Mouse (Mus musculus) heart, adult 2 months (tissue): Measurements from ENCODE around the gene Rpap1.

Source experiments
- CTCF ChIP-seq: fragments of 200-600 bp; IDR thresholded peaks from 2 replicates; pipeline ENCODE4 v1.8.1; 2022; ENCODE audit warnings: antibody characterized with exemption, mild to moderate bottlenecking, moderate library complexity
- EP300 ChIP-seq: fragments of 200-500 bp; IDR thresholded peaks from 2 replicates; pipeline ENCODE4 v1.6.1; 2011; ENCODE audit warnings: low read depth, low read length, control low read depth; ENCODE audit not compliant: insufficient read depth

DNA sequence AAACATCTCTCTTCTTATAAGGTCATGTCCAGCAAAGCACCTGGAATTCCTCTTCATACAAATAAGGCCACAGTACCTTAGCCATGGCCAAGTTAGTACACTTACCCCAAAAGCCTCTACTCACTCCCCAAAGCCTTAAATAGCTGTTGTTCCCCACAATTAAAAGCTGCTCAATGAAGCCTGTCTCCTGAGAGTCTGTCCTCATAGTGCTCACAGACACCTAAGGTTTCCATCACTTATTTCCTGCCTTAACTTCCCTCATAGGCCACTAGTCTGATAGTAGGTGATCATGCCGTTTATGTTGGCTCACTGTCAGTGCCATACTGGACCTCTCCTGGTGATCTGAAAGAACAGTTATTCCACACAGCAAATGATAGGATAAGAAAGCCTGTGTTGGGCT lies 25.1 kb downstream of the Rpap1 start:
- no peak for TF ChIP-seq EP300
- no peak for TF ChIP-seq CTCF
